Mouse (Mus musculus) ES-E14 (cell line): ENCODE data around the gene Fam118a. TPM values are rescaled to one million over a fixed set of nuclear protein-coding genes. Genes with fewer than 3 reads are reported as not detected.
A peak's percentile ranks its signal among the peaks of the same experiment; 100 is the strongest.
"Not testable (repeated sequence)": the region's sequence is repeated elsewhere in the genome, so short reads cannot be mapped to it uniquely, and the experiment has no call there.

ENCODE experiments used
- DNase-seq: peaks from one replicate; pipeline ENCODE4 v3.0.0-alpha.2; 2013; ENCODE audit warnings: low read depth, low spot score
- H3K27ac ChIP-seq: 2 replicates; pipeline ENCODE4 v1.5.1; 2012; ENCODE audit warnings: low read depth, mild to moderate bottlenecking, low read length, moderate library complexity, mixed read lengths; ENCODE audit not compliant: poor library complexity, insufficient read depth, severe bottlenecking
- H3K36me3 ChIP-seq: 2 replicates; pipeline ENCODE4 v1.6.1; 2012; ENCODE audit warnings: mild to moderate bottlenecking, low read length, moderate library complexity, mixed read lengths; ENCODE audit not compliant: control insufficient read depth, poor library complexity, insufficient read depth, severe bottlenecking
- H3K4me1 ChIP-seq, 2 experiments: fragments of 150-350 bp in 1 of 2; sonication (generic) in 1 of 2; 2 replicates each; pipeline ENCODE4 v1.6.1; 2012; ENCODE audit warnings: low read length in 2 of 2, mild to moderate bottlenecking in 1 of 2, mixed read lengths in 1 of 2; ENCODE audit not compliant: control insufficient read depth in 2 of 2, insufficient read depth in 2 of 2, poor library complexity in 1 of 2
- H3K4me3 ChIP-seq, 2 experiments: fragments of 150-350 bp in 1 of 2; sonication (generic) in 1 of 2; 2 replicates each; pipeline ENCODE4 v1.5.1; 2012; ENCODE audit warnings: low read length in 2 of 2, low read depth in 1 of 2, mild to moderate bottlenecking in 1 of 2, mixed read lengths in 1 of 2; ENCODE audit not compliant: insufficient read depth in 1 of 2, poor library complexity in 1 of 2, severe bottlenecking in 1 of 2
- H3K9ac ChIP-seq: 2 replicates; pipeline ENCODE4 v1.6.1; 2012; ENCODE audit warnings: low read depth, mild to moderate bottlenecking, low read length, mixed read lengths; ENCODE audit not compliant: poor library complexity, insufficient read depth, severe bottlenecking
- H3K9me3 ChIP-seq: fragments of 150-350 bp; sonication (generic); 2 replicates; pipeline ENCODE4 v1.6.1; 2012; ENCODE audit warnings: low read depth, mild to moderate bottlenecking, low read length; ENCODE audit not compliant: control insufficient read depth, insufficient read depth
- CHD2 ChIP-seq: IDR thresholded peaks from 2 replicates; pipeline ENCODE4 v1.6.1; 2014; ENCODE audit warnings: mild to moderate bottlenecking, low read depth, low read length, inconsistent platforms
- HCFC1 ChIP-seq: IDR thresholded peaks from 2 replicates; pipeline ENCODE4 v1.6.1; 2012; ENCODE audit warnings: low read length, inconsistent platforms, borderline replicate concordance; ENCODE audit not compliant: insufficient read depth
- MAFK ChIP-seq: IDR thresholded peaks from 2 replicates; pipeline ENCODE4 v1.6.1; 2014; ENCODE audit warnings: mild to moderate bottlenecking, low read depth, low read length, inconsistent platforms; ENCODE audit not compliant: insufficient read depth
- ZC3H11A ChIP-seq: IDR thresholded peaks from 2 replicates; pipeline ENCODE4 v1.6.1; 2012; ENCODE audit warnings: low read depth, mild to moderate bottlenecking, inconsistent platforms, low read length, borderline replicate concordance
- ZNF384 ChIP-seq: IDR thresholded peaks from 2 replicates; pipeline ENCODE4 v1.6.1; 2012; ENCODE audit warnings: low read depth, low read length, inconsistent platforms
- in situ Hi-C, 2 experiments: fragments of 600-800 bp; cut with MboI; formaldehyde crosslinking; loops; one replicate each; pipeline ENCODE4 v1.15.1; 2025; ENCODE audit warnings: low sequenced_read_pairs in 2 of 2, inconsistent platforms in 1 of 2; ENCODE audit not compliant: unreplicated experiment in 2 of 2
- total RNA-seq: library from RNA; depleted of rRNA; stranded (reverse); fragments of 300-350 nt; gene quantifications from 2 replicates; pipeline ENCODE4 v1.2.3, GENCODE M21; 2012

Gene Fam118a
- total RNA-seq, 1 experiment, result 31.5 TPM

GRCm38 (mm10) chr15:85031866-85032265, 3.1 kb downstream of the Fam118a start:
- H3K36me3 ChIP-seq, result no peaks in the 10 kb centered on the region
- TF ChIP-seq ZC3H11A, result no peak
- TF ChIP-seq ZNF384, result no peak
- no peak for TF ChIP-seq MAFK
- no peak for TF ChIP-seq HCFC1
- TF ChIP-seq CHD2, result no peak
- no peak overlapping the region for H3K9ac ChIP-seq
- in situ Hi-C loops, result no loop called here
- H3K4me1 ChIP-seq, result peaks cover 0 to 15% of the 10 kb centered on the region in 2 experiments; a peak in 2 of 4 replicates
- DNase-seq, result no peak
- no peak overlapping the region for H3K4me3 ChIP-seq
- H3K27ac ChIP-seq, result no peak overlapping the region
- no peaks in the 10 kb centered on the region for H3K9me3 ChIP-seq

GRCm38 (mm10) chr15:85033916-85034315, 5.2 kb downstream of the Fam118a start:
- H3K27ac ChIP-seq, H3K9me3 ChIP-seq, H3K4me3 ChIP-seq, H3K36me3 ChIP-seq, in situ Hi-C loops, DNase-seq: not testable (repeated sequence)
- peak overlapping the region; percentile 3; the same call in 1 of the 2 replicates for H3K9ac ChIP-seq
- H3K4me1 ChIP-seq, result peaks cover 0 to 12% of the 10 kb centered on the region in 2 experiments; a peak in 2 of 4 replicates

- H3K36me3 ChIP-seq, result no peaks in the 10 kb centered on the region
- no peaks in the 10 kb centered on the region for H3K9me3 ChIP-seq
- peak overlapping the region; percentile 82 for H3K9ac ChIP-seq
- TF ChIP-seq HCFC1, result peak; percentile 83
- TF ChIP-seq ZNF384, result no peak
- peaks cover 0 to 12% of the 10 kb centered on the region in 2 experiments; a peak in 2 of 4 replicates for H3K4me1 ChIP-seq
- in situ Hi-C loops, result no loop called here
- no peak overlapping the region for H3K27ac ChIP-seq
- peak; percentile 90 for DNase-seq
- H3K4me3 ChIP-seq, result peak overlapping the region; percentile 80 to 89
Measured at GRCm38 (mm10) chr15:85036566-85037342, 8.0 kb downstream of the Fam118a start.

GRCm38 (mm10) chr15:85037343-85037690, 8.6 kb downstream of the Fam118a start:
- Histone ChIP-seq H3K36me3 (no peaks in the 10 kb centered on the region), H3K9me3 (no peaks in the 10 kb centered on the region), H3K27ac (no peak overlapping the region), H3K4me1 (peaks cover 0 to 12% of the 10 kb centered on the region in 2 experiments; a peak in 2 of 4 replicates), H3K9ac (peak overlapping the region; percentile 82), H3K4me3 (peak overlapping the region; percentile 80 to 89)
- TF ChIP-seq ZNF384 (no peak), ZC3H11A (no peak), MAFK (no peak), CHD2 (no peak), HCFC1 (no peak)
- no peak for DNase-seq
- in situ Hi-C loops, result no loop called here

- H3K4me1 ChIP-seq, result peaks cover 0 to 9% of the 10 kb centered on the region in 2 experiments; a peak in 2 of 4 replicates
- TF ChIP-seq CHD2 (no peak), HCFC1 (no peak)
- peaks cover 6% of the 10 kb centered on the region for H3K36me3 ChIP-seq
- H3K4me3 ChIP-seq, result no peak overlapping the region
- H3K27ac ChIP-seq, result no peak overlapping the region
- DNase-seq, result no peak
- no peak overlapping the region for H3K9ac ChIP-seq
- in situ Hi-C loops, result no loop called here
- no peaks in the 10 kb centered on the region for H3K9me3 ChIP-seq
Measured at GRCm38 (mm10) chr15:85041546-85042225, 12.9 kb downstream of the Fam118a start.
